Mouse (Mus musculus) cortical plate, adult 2 months (tissue): ENCODE data around the gene C2cd2l. TPM values are rescaled to one million over a fixed set of nuclear protein-coding genes. Genes with fewer than 3 reads are reported as not detected.

ENCODE experiments used
- H3K27ac ChIP-seq: fragments of 200-500 bp; 2 replicates; pipeline ENCODE4 v1.5.1; 2012; ENCODE audit warnings: low read length, control low read depth, inconsistent platforms; ENCODE audit not compliant: insufficient read depth
- H3K4me1 ChIP-seq: fragments of 200-500 bp; 2 replicates; pipeline ENCODE4 v1.6.1; 2011; ENCODE audit warnings: low read length; ENCODE audit not compliant: control insufficient read depth, insufficient read depth
- H3K4me3 ChIP-seq: fragments of 200-500 bp; 2 replicates; pipeline ENCODE4 v1.5.1; 2011; ENCODE audit warnings: mild to moderate bottlenecking, low read length, control low read depth; ENCODE audit not compliant: insufficient read depth
- CTCF ChIP-seq: fragments of 200-500 bp; IDR thresholded peaks from 2 replicates; pipeline ENCODE4 v1.5.1; 2011; ENCODE audit warnings: mild to moderate bottlenecking, control low read depth, low read length; ENCODE audit not compliant: insufficient read depth; ENCODE audit errors: extremely low read depth
- POLR2A ChIP-seq: fragments of 200-500 bp; IDR thresholded peaks from 2 replicates; pipeline ENCODE4 v1.6.1; 2011; ENCODE audit warnings: mild to moderate bottlenecking, low read length, control low read depth; ENCODE audit not compliant: insufficient read depth; ENCODE audit errors: extremely low read depth
- polyA plus RNA-seq: library from polyadenylated mRNA; depleted of rRNA; stranded (reverse); fragments of >200 nt; gene quantifications from 2 replicates; pipeline ENCODE4 v1.2.3, GENCODE M21; 2012; rRNA removed

Gene C2cd2l
- polyA plus RNA-seq, 1 experiment = 213 TPM

GRCm38 (mm10) chr9:44268432-44268831 lies 51.7 kb downstream of the C2cd2l start, which contains the start of gene Nlrx1:
Gene Nlrx1 (minus strand): TSS chr9:44268599.
- Histone ChIP-seq H3K4me1 (peaks cover 7% of the 10 kb centered on the region), H3K4me3 (peak within 1 kb of the TSS; percentile 26), H3K27ac (peak within 1 kb of the TSS; percentile 85)
- TF ChIP-seq POLR2A = no peak

- Histone ChIP-seq H3K4me3 (peak overlapping the region; percentile 26), H3K4me1 (peaks cover 7% of the 10 kb centered on the region), H3K27ac (peak overlapping the region; percentile 85)
- TF ChIP-seq POLR2A (0 out of 2 replicates have a peak, but pooled peaks have one; percentile 12), CTCF (peak; percentile 48)
Measured at GRCm38 (mm10) chr9:44268027-44268360, 52.1 kb downstream of the C2cd2l start.

GRCm38 (mm10) chr9:44267319-44268026 lies 52.6 kb downstream of the C2cd2l start:
- TF ChIP-seq POLR2A = no peak
- no peak for TF ChIP-seq CTCF
- H3K27ac ChIP-seq = peak overlapping the region; percentile 85
- peak overlapping the region; percentile 26 for H3K4me3 ChIP-seq
- H3K4me1 ChIP-seq = peaks cover 7% of the 10 kb centered on the region

GRCm38 (mm10) chr9:44266478-44267226 lies 53.4 kb downstream of the C2cd2l start:
- TF ChIP-seq CTCF (no peak), POLR2A (no peak)
- Histone ChIP-seq H3K27ac (peak overlapping the region; percentile 85), H3K4me3 (no peak overlapping the region), H3K4me1 (peaks cover 7% of the 10 kb centered on the region)

GRCm38 (mm10) chr9:44261388-44261787 lies 58.7 kb downstream of the C2cd2l start:
- Histone ChIP-seq H3K4me1 (peaks cover 2% of the 10 kb centered on the region), H3K27ac (no peak overlapping the region), H3K4me3 (no peak overlapping the region)
- no peak for TF ChIP-seq POLR2A
- no peak for TF ChIP-seq CTCF

Other genes starting within 250 kb of the C2cd2l start
- gene Mfrp, start 218.6 kb downstream of the C2cd2l start, polyA plus RNA-seq = 0.15 and 0.35 TPM in 2 replicates
- 24.7 and 30.5 TPM in 2 replicates for gene C1qtnf5, start 213.0 kb downstream of the C2cd2l start, polyA plus RNA-seq
- 0.10 and 0.19 TPM in 2 replicates for gene Gm49380, start 206.8 kb downstream of the C2cd2l start, polyA plus RNA-seq
- 29.5 and 30.3 TPM in 2 replicates for gene Rnf26, start 206.8 kb downstream of the C2cd2l start, polyA plus RNA-seq
- 26.2 and 27.4 TPM in 2 replicates for gene Mcam, start 185.8 kb downstream of the C2cd2l start, polyA plus RNA-seq
- 18.2 and 22.8 TPM in 2 replicates for gene Cbl, start 86.2 kb downstream of the C2cd2l start, polyA plus RNA-seq
- 1.8 and 4.9 TPM in 2 replicates for gene Ccdc153, start 79.6 kb downstream of the C2cd2l start, polyA plus RNA-seq
- gene Pdzd3, start 68.8 kb downstream of the C2cd2l start, polyA plus RNA-seq = 0.40 and 0.71 TPM in 2 replicates
- 7.0 and 8.0 TPM in 2 replicates for gene Nlrx1, start 51.7 kb downstream of the C2cd2l start, polyA plus RNA-seq
- 86.3 and 91.1 TPM in 2 replicates for gene Abcg4, start 31.7 kb downstream of the C2cd2l start, polyA plus RNA-seq
- gene Hinfp, start 14.6 kb downstream of the C2cd2l start, polyA plus RNA-seq = 27.6 and 33.6 TPM in 2 replicates
- gene Dpagt1, start 5.7 kb upstream of the C2cd2l start, polyA plus RNA-seq = 18.0 and 19.3 TPM in 2 replicates
- 64.8 and 68.3 TPM in 2 replicates for gene H2afx, start 14.4 kb upstream of the C2cd2l start, polyA plus RNA-seq
- 30.5 and 31.2 TPM in 2 replicates for gene Hmbs, start 23.9 kb upstream of the C2cd2l start, polyA plus RNA-seq
- gene Vps11, start 41.4 kb upstream of the C2cd2l start, polyA plus RNA-seq = 42.2 and 43.2 TPM in 2 replicates
- gene Hyou1, start 59.2 kb upstream of the C2cd2l start, polyA plus RNA-seq = 55.4 and 56.7 TPM in 2 replicates
- 49.9 and 58.8 TPM in 2 replicates for gene Slc37a4, start 76.6 kb upstream of the C2cd2l start, polyA plus RNA-seq
- gene Rps25, start 86.9 kb upstream of the C2cd2l start, polyA plus RNA-seq = 559 and 574 TPM in 2 replicates
- gene Trappc4, start 87.3 kb upstream of the C2cd2l start, polyA plus RNA-seq = 83.8 and 88.1 TPM in 2 replicates
- gene Ccdc84, start 98.3 kb upstream of the C2cd2l start, polyA plus RNA-seq = 46.7 and 48.0 TPM in 2 replicates
- gene Foxr1, start 120.9 kb upstream of the C2cd2l start, polyA plus RNA-seq = 0.04 TPM in 1 of 2 replicates, not detected in the other
- 0.11 TPM in 1 of 2 replicates, not detected in the other for gene Upk2, start 134.7 kb upstream of the C2cd2l start, polyA plus RNA-seq
- gene Bcl9l, start 162.5 kb upstream of the C2cd2l start, polyA plus RNA-seq = 13.8 and 14.6 TPM in 2 replicates
- 0.06 TPM in 1 of 2 replicates, not detected in the other for gene Cxcr5, start 241.6 kb upstream of the C2cd2l start, polyA plus RNA-seq